Mouse (Mus musculus) mature B cell (primary cell): ENCODE results near the gene Vmn1r212.
"Not testable (repeated sequence)": the region's sequence is repeated elsewhere in the genome, so short reads cannot be mapped to it uniquely, and the experiment has no call there.

Source experiments
- in situ Hi-C: fragments of 300-500 bp; cut with MboI; formaldehyde crosslinking; loops from 2 replicates; pipeline ENCODE4 v1.14.3; 2019

Vmn1r212 gene

GRCm38 (mm10) chr13:22884105-22884504, at the start of gene Vmn1r212:
Gene Vmn1r212 (minus strand): TSS chr13:22884205.
- in situ Hi-C loops, result no loop called here

GRCm38 (mm10) chr13:22879257-22879656, 4.7 kb downstream of the Vmn1r212 start:
- in situ Hi-C loops, result no loop called here

DNA sequence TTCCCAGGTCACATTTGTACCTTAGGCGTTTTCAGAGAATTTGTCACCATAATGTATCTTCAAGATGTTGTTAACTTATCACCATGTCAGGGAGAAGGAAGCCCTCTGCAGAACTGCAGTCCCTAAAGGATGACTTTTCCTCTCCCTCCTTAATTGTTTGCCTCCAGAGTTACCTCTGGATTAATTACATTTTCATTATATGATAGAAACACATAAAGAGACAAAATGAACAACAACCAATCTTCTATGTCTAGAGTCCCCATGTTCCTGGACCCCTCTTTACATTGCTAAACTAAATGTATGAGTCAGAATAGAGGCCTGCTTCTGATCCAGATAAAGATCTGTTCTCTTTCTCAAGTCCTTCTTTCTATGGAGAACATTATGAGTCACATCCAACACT, 26.5 kb downstream of the Vmn1r212 start, which contains the start of gene Vmn1r211:
TSS of gene Vmn1r211 (minus strand) at position 101 of the 400 bp plus-strand sequence.
- in situ Hi-C loops, result no loop called here

- in situ Hi-C loops, result no loop called here
Measured at GRCm38 (mm10) chr13:22854760-22855159, 29.2 kb downstream of the Vmn1r212 start.

- in situ Hi-C loops, result no loop called here
Measured at GRCm38 (mm10) chr13:22846798-22847197, 37.2 kb downstream of the Vmn1r212 start.

- in situ Hi-C loops, result not testable (repeated sequence)
Measured at GRCm38 (mm10) chr13:22844304-22844703, 39.7 kb downstream of the Vmn1r212 start.
